Mouse (Mus musculus) small intestine, adult 2 months (tissue): ENCODE results near the gene Ahcyl1.

Source experiments
- CTCF ChIP-seq: fragments of 200-500 bp; IDR thresholded peaks from 2 replicates; pipeline ENCODE4 v1.5.1; 2012; ENCODE audit warnings: low read depth, mild to moderate bottlenecking, control low read depth, inconsistent platforms, low read length, moderate library complexity, mixed read lengths; ENCODE audit not compliant: insufficient replicate concordance, insufficient read length; ENCODE audit errors: extremely low read depth
- POLR2A ChIP-seq: fragments of 200-500 bp; IDR thresholded peaks from 2 replicates; pipeline ENCODE4 v1.6.1; 2012; ENCODE audit warnings: low read depth, mild to moderate bottlenecking, control low read depth, inconsistent platforms, low read length, moderate library complexity

- TF ChIP-seq POLR2A = no peak
- no peak for TF ChIP-seq CTCF
Measured at GRCm38 (mm10) chr3:107739456-107739855, 43.1 kb upstream of the Ahcyl1 start.
